Mouse (Mus musculus) megakaryocyte, embryonic 14.5 days (primary cell): ENCODE data around the gene Zfp827.

Experiments
- FLI1 ChIP-seq: IDR thresholded peaks from 2 replicates; pipeline ENCODE4 v1.6.1; 2012; ENCODE audit warnings: low read length, inconsistent platforms, mixed read lengths
- GATA1 ChIP-seq: IDR thresholded peaks from 3 replicates; pipeline ENCODE4 v1.6.1; 2012; ENCODE audit warnings: mixed read lengths, low read length, inconsistent platforms, borderline replicate concordance

- TF ChIP-seq FLI1 = no peak
- no peak for TF ChIP-seq GATA1
These were observed 132.1 kb downstream of the Zfp827 start for GRCm38 (mm10) chr8:79160302-79160701.
